Mouse (Mus musculus): ENCODE measurements around the gene Zmynd15. TPM values are rescaled to one million over a fixed set of nuclear protein-coding genes. Genes with fewer than 3 reads are reported as not detected.

The Zmynd15 gene
- polyA plus RNA-seq, 1 experiment from 2014 or later = 0.31 TPM

- Histone ChIP-seq H3K9me3 (ENCODE audit: control insufficient read depth, low read length) (no peaks in the 10 kb centered on the region), H3K4me2 (ENCODE audit: low read depth, low read length) (peak within 1 kb of the TSS; percentile 84), H3K4me3 (ENCODE audit: low read depth, low read length) (peak within 1 kb of the TSS; percentile 83), H3K27me3 (ENCODE audit: control insufficient read depth, insufficient read depth, low read length) (no peaks in the 10 kb centered on the region), H3K27ac (ENCODE audit: low read depth, low read length) (peak within 1 kb of the TSS; percentile 90), H3K4me1 (ENCODE audit: control insufficient read depth, insufficient read depth, low read length) (peaks cover 17% of the 10 kb centered on the region), H3K36me3 (ENCODE audit: control insufficient read depth, insufficient read depth, low read length) (peaks cover 8% of the 10 kb centered on the region; the same call in 1 of the 2 replicates), H3K9ac (replicated peaks; ENCODE audit: low read depth, low read length) (peak within 1 kb of the TSS; percentile 90)
- peak; percentile 97 for ATAC-seq (ENCODE audit: low read depth)
- WGBS = under 1% methylated on average over 72 of the region's 75 CpGs
These were observed 27.0 kb upstream of the Zmynd15 start, which contains the start of gene Arrb2 for GRCm38 (mm10) chr11:70432048-70432894. TSS of gene Arrb2 (plus strand) at chr11:70432635.

GRCm38 (mm10) chr11:70432895-70433568, 26.2 kb upstream of the Zmynd15 start:
- ATAC-seq (ENCODE audit: low read depth) = peak; percentile 63

GRCm38 (mm10) chr11:70433569-70433943, 25.7 kb upstream of the Zmynd15 start:
- no peak for ATAC-seq (ENCODE audit: low read depth)
- Histone ChIP-seq H3K4me3 (ENCODE audit: low read depth, low read length) (peak overlapping the region; percentile 83), H3K36me3 (ENCODE audit: control insufficient read depth, insufficient read depth, low read length) (peaks cover 20% of the 10 kb centered on the region), H3K4me2 (ENCODE audit: low read depth, low read length) (peak overlapping the region; percentile 84), H3K4me1 (ENCODE audit: control insufficient read depth, insufficient read depth, low read length) (peaks cover 17% of the 10 kb centered on the region), H3K27me3 (ENCODE audit: control insufficient read depth, insufficient read depth, low read length) (no peaks in the 10 kb centered on the region), H3K9ac (replicated peaks; ENCODE audit: low read depth, low read length) (peak overlapping the region; percentile 90), H3K27ac (ENCODE audit: low read depth, low read length) (no peak overlapping the region), H3K9me3 (ENCODE audit: control insufficient read depth, low read length) (no peaks in the 10 kb centered on the region)
- WGBS = 45% methylated on average over 1 of the region's 1 CpGs

More at GRCm38 (mm10) chr11:70432895-70433568, 26.2 kb upstream of the Zmynd15 start:
- H3K9me3 ChIP-seq (ENCODE audit: control insufficient read depth, low read length) = no peaks in the 10 kb centered on the region
- peak overlapping the region; percentile 83 for H3K4me3 ChIP-seq (ENCODE audit: low read depth, low read length)
- 8% methylated on average over 15 of the region's 15 CpGs for WGBS
- peaks cover 14% of the 10 kb centered on the region for H3K36me3 ChIP-seq (ENCODE audit: control insufficient read depth, insufficient read depth, low read length)
- peaks cover 17% of the 10 kb centered on the region for H3K4me1 ChIP-seq (ENCODE audit: control insufficient read depth, insufficient read depth, low read length)
- peak overlapping the region; percentile 84 for H3K4me2 ChIP-seq (ENCODE audit: low read depth, low read length)
- no peaks in the 10 kb centered on the region for H3K27me3 ChIP-seq (ENCODE audit: control insufficient read depth, insufficient read depth, low read length)
- H3K9ac ChIP-seq (replicated peaks; ENCODE audit: low read depth, low read length) = peak overlapping the region; percentile 90
- peak overlapping the region; percentile 90 for H3K27ac ChIP-seq (ENCODE audit: low read depth, low read length)

GRCm38 (mm10) chr11:70433951-70434350, 25.3 kb upstream of the Zmynd15 start:
- Histone ChIP-seq H3K27ac (ENCODE audit: low read depth, low read length) (no peak overlapping the region), H3K36me3 (ENCODE audit: control insufficient read depth, insufficient read depth, low read length) (peaks cover 24% of the 10 kb centered on the region), H3K4me1 (ENCODE audit: control insufficient read depth, insufficient read depth, low read length) (peaks cover 17% of the 10 kb centered on the region), H3K27me3 (ENCODE audit: control insufficient read depth, insufficient read depth, low read length) (no peaks in the 10 kb centered on the region), H3K4me2 (ENCODE audit: low read depth, low read length) (peak overlapping the region; percentile 84; the same call in 1 of the 2 replicates), H3K9ac (replicated peaks; ENCODE audit: low read depth, low read length) (no peak overlapping the region), H3K9me3 (ENCODE audit: control insufficient read depth, low read length) (no peaks in the 10 kb centered on the region), H3K4me3 (ENCODE audit: low read depth, low read length) (peak overlapping the region; percentile 83; the same call in 1 of the 2 replicates)
- WGBS = 90% methylated on average over 3 of the region's 3 CpGs
- no peak for ATAC-seq (ENCODE audit: low read depth)

GRCm38 (mm10) chr11:70435476-70435875, 23.8 kb upstream of the Zmynd15 start:
- 82% methylated on average over 5 of the region's 5 CpGs for WGBS
- no peak overlapping the region for H3K27ac ChIP-seq (ENCODE audit: low read depth, low read length)
- no peak overlapping the region for H3K4me2 ChIP-seq (ENCODE audit: low read depth, low read length)
- peaks cover 17% of the 10 kb centered on the region for H3K4me1 ChIP-seq (ENCODE audit: control insufficient read depth, insufficient read depth, low read length)
- H3K9me3 ChIP-seq (ENCODE audit: control insufficient read depth, low read length) = no peaks in the 10 kb centered on the region
- no peak overlapping the region for H3K4me3 ChIP-seq (ENCODE audit: low read depth, low read length)
- peaks cover 38% of the 10 kb centered on the region for H3K36me3 ChIP-seq (ENCODE audit: control insufficient read depth, insufficient read depth, low read length)
- H3K27me3 ChIP-seq (ENCODE audit: control insufficient read depth, insufficient read depth, low read length) = no peaks in the 10 kb centered on the region
- H3K9ac ChIP-seq (replicated peaks; ENCODE audit: low read depth, low read length) = no peak overlapping the region
- ATAC-seq (ENCODE audit: low read depth) = no peak

GRCm38 (mm10) chr11:70437426-70437825, 21.8 kb upstream of the Zmynd15 start:
- WGBS = 84% methylated on average over 6 of the region's 6 CpGs
- Histone ChIP-seq H3K4me2 (ENCODE audit: low read depth, low read length) (no peak overlapping the region), H3K4me1 (ENCODE audit: control insufficient read depth, insufficient read depth, low read length) (peaks cover 17% of the 10 kb centered on the region), H3K27me3 (ENCODE audit: control insufficient read depth, insufficient read depth, low read length) (no peaks in the 10 kb centered on the region), H3K4me3 (ENCODE audit: low read depth, low read length) (no peak overlapping the region), H3K9ac (replicated peaks; ENCODE audit: low read depth, low read length) (no peak overlapping the region), H3K27ac (ENCODE audit: low read depth, low read length) (no peak overlapping the region), H3K36me3 (ENCODE audit: control insufficient read depth, insufficient read depth, low read length) (peaks cover 41% of the 10 kb centered on the region), H3K9me3 (ENCODE audit: control insufficient read depth, low read length) (no peaks in the 10 kb centered on the region)
- no peak for ATAC-seq (ENCODE audit: low read depth)

- H3K27ac ChIP-seq (ENCODE audit: low read depth, low read length) = no peak overlapping the region
- no peaks in the 10 kb centered on the region for H3K9me3 ChIP-seq (ENCODE audit: control insufficient read depth, low read length)
- H3K9ac ChIP-seq (replicated peaks; ENCODE audit: low read depth, low read length) = no peak overlapping the region
- H3K4me2 ChIP-seq (ENCODE audit: low read depth, low read length) = no peak overlapping the region
- ATAC-seq (ENCODE audit: low read depth) = no peak
- H3K4me1 ChIP-seq (ENCODE audit: control insufficient read depth, insufficient read depth, low read length) = peaks cover 8% of the 10 kb centered on the region
- 87% methylated on average over 7 of the region's 7 CpGs for WGBS
- H3K36me3 ChIP-seq (ENCODE audit: control insufficient read depth, insufficient read depth, low read length) = peaks cover 41% of the 10 kb centered on the region
- H3K27me3 ChIP-seq (ENCODE audit: control insufficient read depth, insufficient read depth, low read length) = no peaks in the 10 kb centered on the region
- H3K4me3 ChIP-seq (ENCODE audit: low read depth, low read length) = no peak overlapping the region
These were observed 20.4 kb upstream of the Zmynd15 start for GRCm38 (mm10) chr11:70438728-70439374.

GRCm38 (mm10) chr11:70440637-70441036, 18.6 kb upstream of the Zmynd15 start:
- peaks cover 41% of the 10 kb centered on the region for H3K36me3 ChIP-seq (ENCODE audit: control insufficient read depth, insufficient read depth, low read length)

More at GRCm38 (mm10) chr11:70440637-70441036, 18.6 kb upstream of the Zmynd15 start:
- Histone ChIP-seq H3K4me2 (ENCODE audit: low read depth, low read length) (no peak overlapping the region), H3K4me1 (ENCODE audit: control insufficient read depth, insufficient read depth, low read length) (no peaks in the 10 kb centered on the region), H3K27me3 (ENCODE audit: control insufficient read depth, insufficient read depth, low read length) (no peaks in the 10 kb centered on the region), H3K27ac (ENCODE audit: low read depth, low read length) (no peak overlapping the region), H3K4me3 (ENCODE audit: low read depth, low read length) (no peak overlapping the region), H3K9me3 (ENCODE audit: control insufficient read depth, low read length) (no peaks in the 10 kb centered on the region), H3K9ac (replicated peaks; ENCODE audit: low read depth, low read length) (no peak overlapping the region)
- 96% methylated on average over 4 of the region's 4 CpGs for WGBS
- ATAC-seq (ENCODE audit: low read depth) = no peak

All from neural tube, embryonic 14.5 days (tissue).